Mouse (Mus musculus) heart, embryonic 16.5 days (tissue): ENCODE data around the gene Dhx16. TPM values are rescaled to one million over a fixed set of nuclear protein-coding genes. Genes with fewer than 3 reads are reported as not detected.

Experiments used
- ATAC-seq: fragments of 200-750 bp; cut with Nextera tagmentation; replicated peaks from 2 replicates; pipeline ENCODE4 v1.8.0; 2017; ENCODE audit warnings: moderate number of reproducible peaks; ENCODE audit not compliant: insufficient read depth, low FRiP score; ENCODE audit errors: extremely low read depth
- H3K27ac ChIP-seq: fragments of 300-500 bp; sonication (generic); 2 replicates; pipeline ENCODE4 v1.5.1; 2014; ENCODE audit warnings: mild to moderate bottlenecking, low read length, control low read depth, moderate library complexity
- H3K27me3 ChIP-seq: fragments of 300-500 bp; sonication (generic); 2 replicates; pipeline ENCODE4 v1.6.1; 2014; ENCODE audit warnings: low read length, mixed read lengths; ENCODE audit not compliant: control insufficient read depth, insufficient read depth
- H3K36me3 ChIP-seq: fragments of 300-500 bp; sonication (generic); 2 replicates; pipeline ENCODE4 v1.6.1; 2014; ENCODE audit not compliant: control insufficient read depth, insufficient read depth
- H3K4me1 ChIP-seq: fragments of 300-500 bp; sonication (generic); 2 replicates; pipeline ENCODE4 v1.6.1; 2014; ENCODE audit warnings: low read length, mixed read lengths; ENCODE audit not compliant: control insufficient read depth, insufficient read depth
- H3K4me2 ChIP-seq: fragments of 300-500 bp; sonication (generic); 2 replicates; pipeline ENCODE4 v1.6.1; 2014; ENCODE audit warnings: low read depth, mild to moderate bottlenecking, control low read depth, low read length
- H3K4me3 ChIP-seq: fragments of 300-500 bp; sonication (generic); 2 replicates; pipeline ENCODE4 v1.5.1; 2014; ENCODE audit warnings: mild to moderate bottlenecking, control low read depth, low read length
- H3K9ac ChIP-seq: fragments of 300-500 bp; sonication (generic); 2 replicates; pipeline ENCODE4 v1.6.1; 2014; ENCODE audit warnings: low read length, control low read depth
- H3K9me3 ChIP-seq: fragments of 300-500 bp; sonication (generic); replicated peaks from 2 replicates; pipeline ENCODE4 v1.6.1; 2016; ENCODE audit warnings: low read length; ENCODE audit not compliant: control insufficient read depth
- WGBS: fragments of 180-500 bp; shearing (Covaris S2); extraction: QIAGEN DNeasy Blood & Tissue Kit; methylation state at CpG from one replicate; pipeline ENCODE4 v1.1.7; 2014; 5-methylcytosine and 5-hydroxymethylcytosine counted together
- polyA plus RNA-seq: library from polyadenylated mRNA; unstranded; fragments of >200 nt; fragmentation: Nextera tagmentation; extraction: Ambion mirVana; gene quantifications from 2 replicates; pipeline ENCODE4 v1.2.1, GENCODE M21; 2015

Dhx16 gene
- 27.4 and 29.2 TPM in 2 replicates for polyA plus RNA-seq

- Histone ChIP-seq H3K4me2 (peak within 1 kb of the TSS; percentile 87), H3K9me3 (no peaks in the 10 kb centered on the region), H3K36me3 (peaks cover 33% of the 10 kb centered on the region), H3K4me1 (peaks cover 7% of the 10 kb centered on the region), H3K27me3 (no peaks in the 10 kb centered on the region), H3K4me3 (peak within 1 kb of the TSS; percentile 97), H3K9ac (peak within 1 kb of the TSS; percentile 89), H3K27ac (peak within 1 kb of the TSS; percentile 62)
- ATAC-seq = peak; percentile 93
- 6% methylated on average over 66 of the region's 66 CpGs for WGBS
Measured at GRCm38 (mm10) chr17:35879245-35880057, at the start of gene Dhx16. Dhx16 (plus strand) TSS chr17:35879819.

GRCm38 (mm10) chr17:35832400-35833238 is 47.0 kb upstream of the Dhx16 start:
- no peak for ATAC-seq

DNA sequence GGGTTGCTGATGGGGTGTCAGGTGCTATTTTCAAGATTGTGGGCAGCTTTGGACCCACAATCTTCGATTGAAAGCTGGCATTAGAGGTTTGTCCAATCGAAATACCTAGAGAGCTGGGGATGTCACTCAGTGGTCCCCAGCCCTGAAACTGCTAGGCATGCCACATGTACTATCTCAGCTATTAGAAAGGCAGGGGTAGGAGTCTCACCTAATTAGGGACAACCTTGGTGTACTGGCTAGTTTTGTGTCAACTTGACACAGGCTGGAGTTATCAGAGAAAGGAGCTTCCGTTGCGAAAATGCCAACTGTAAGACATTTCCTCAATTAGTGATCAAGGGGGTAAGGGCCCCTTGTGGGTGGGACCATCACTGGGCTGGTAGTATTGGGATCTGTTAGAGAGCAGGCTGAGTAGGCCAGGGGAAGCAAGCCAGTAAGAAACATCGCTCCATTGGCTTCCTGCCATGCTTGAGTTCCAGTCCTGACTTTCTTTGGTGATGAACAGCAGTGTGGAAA is 46.3 kb upstream of the Dhx16 start:
- no peak overlapping the region for H3K4me2 ChIP-seq
- peaks cover 36% of the 10 kb centered on the region for H3K4me1 ChIP-seq
- no peak for ATAC-seq
- 21% methylated on average over 5 of the region's 5 CpGs for WGBS
- H3K27ac ChIP-seq = 0 out of 2 replicates have a peak overlapping the region, but pooled peaks have one; percentile 14
- H3K9ac ChIP-seq = no peak overlapping the region
- no peaks in the 10 kb centered on the region for H3K9me3 ChIP-seq
- H3K4me3 ChIP-seq = no peak overlapping the region
- peaks cover 49% of the 10 kb centered on the region for H3K36me3 ChIP-seq
- no peaks in the 10 kb centered on the region for H3K27me3 ChIP-seq

More at GRCm38 (mm10) chr17:35832400-35833238, 47.0 kb upstream of the Dhx16 start:
- H3K9me3 ChIP-seq = peaks cover 2% of the 10 kb centered on the region; the same call in 1 of the 2 replicates
- H3K4me1 ChIP-seq = peaks cover 36% of the 10 kb centered on the region
- H3K27ac ChIP-seq = 0 out of 2 replicates have a peak overlapping the region, but pooled peaks have one; percentile 14
- no peak overlapping the region for H3K9ac ChIP-seq
- H3K36me3 ChIP-seq = peaks cover 56% of the 10 kb centered on the region
- no peaks in the 10 kb centered on the region for H3K27me3 ChIP-seq
- H3K4me2 ChIP-seq = no peak overlapping the region
- WGBS = 68% methylated on average over 8 of the region's 8 CpGs
- no peak overlapping the region for H3K4me3 ChIP-seq

DNA sequence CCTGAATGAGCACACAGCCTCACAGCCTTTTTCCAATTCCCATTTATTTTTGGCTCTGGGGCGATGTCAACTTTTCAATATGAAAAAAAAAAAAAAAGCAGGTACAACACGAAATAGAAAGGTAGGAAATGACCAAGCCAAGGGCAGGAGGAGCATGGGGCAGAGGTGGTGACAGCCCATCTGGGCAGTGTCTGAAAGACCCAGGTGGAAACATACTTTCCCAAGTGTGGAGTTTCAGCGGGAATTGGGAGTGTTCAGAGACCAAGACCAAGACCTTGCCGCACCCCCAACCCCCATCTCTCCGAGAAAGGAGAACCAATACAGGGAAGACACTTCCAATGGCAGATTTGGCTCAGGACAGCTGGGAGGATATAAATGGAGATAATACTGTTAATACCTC is 45.7 kb upstream of the Dhx16 start:
- Histone ChIP-seq H3K4me2 (no peak overlapping the region), H3K27ac (no peak overlapping the region)

GRCm38 (mm10) chr17:35834696-35835422 is 44.8 kb upstream of the Dhx16 start:
- WGBS = 70% methylated on average over 26 of the region's 26 CpGs
- Histone ChIP-seq H3K4me3 (peak overlapping the region; percentile 89), H3K27ac (no peak overlapping the region), H3K36me3 (peaks cover 49% of the 10 kb centered on the region), H3K27me3 (no peaks in the 10 kb centered on the region), H3K9ac (no peak overlapping the region), H3K9me3 (no peaks in the 10 kb centered on the region), H3K4me2 (peak overlapping the region; percentile 79), H3K4me1 (peaks cover 38% of the 10 kb centered on the region)
- ATAC-seq = no peak

More for the DNA sequence above, 45.7 kb upstream of the Dhx16 start:
- no peak overlapping the region for H3K4me3 ChIP-seq
- no peaks in the 10 kb centered on the region for H3K27me3 ChIP-seq
- peaks cover 36% of the 10 kb centered on the region for H3K4me1 ChIP-seq
- no peaks in the 10 kb centered on the region for H3K9me3 ChIP-seq
- no peak for ATAC-seq
- 48% methylated on average over 5 of the region's 5 CpGs for WGBS
- no peak overlapping the region for H3K9ac ChIP-seq
- peaks cover 49% of the 10 kb centered on the region for H3K36me3 ChIP-seq

DNA sequence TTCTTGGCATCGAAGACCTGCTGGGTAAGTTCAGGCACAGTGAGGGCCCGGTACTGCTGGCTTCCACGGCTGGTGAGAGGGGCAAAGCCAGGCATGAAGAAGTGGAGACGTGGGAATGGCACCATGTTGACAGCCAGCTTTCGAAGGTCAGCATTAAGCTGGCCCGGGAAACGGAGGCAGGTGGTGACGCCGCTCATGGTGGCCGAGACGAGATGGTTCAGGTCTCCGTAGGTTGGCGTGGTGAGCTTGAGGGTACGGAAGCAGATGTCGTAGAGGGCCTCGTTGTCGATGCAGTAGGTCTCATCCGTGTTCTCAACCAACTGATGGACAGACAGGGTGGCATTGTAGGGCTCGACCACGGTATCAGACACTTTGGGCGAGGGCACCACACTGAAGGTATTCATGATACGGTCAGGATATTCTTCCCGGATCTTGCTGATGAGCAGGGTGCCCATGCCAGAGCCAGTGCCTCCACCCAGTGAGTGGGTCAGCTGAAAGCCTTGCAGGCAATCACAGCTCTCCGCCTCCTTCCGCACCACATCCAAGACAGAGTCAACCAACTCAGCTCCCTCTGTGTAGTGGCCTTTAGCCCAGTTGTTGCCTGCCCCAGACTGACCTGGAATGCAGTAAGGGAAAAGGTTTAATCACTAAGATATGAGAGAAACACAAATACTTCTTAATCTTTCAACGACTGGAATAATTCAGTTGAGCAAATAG is 44.0 kb upstream of the Dhx16 start:
- peaks cover 33% of the 10 kb centered on the region for H3K4me1 ChIP-seq
- H3K36me3 ChIP-seq = peaks cover 47% of the 10 kb centered on the region
- H3K27ac ChIP-seq = no peak overlapping the region
- WGBS = 65% methylated on average over 26 of the region's 26 CpGs
- peak overlapping the region; percentile 89 for H3K4me3 ChIP-seq
- H3K9ac ChIP-seq = 0 out of 2 replicates have a peak overlapping the region, but pooled peaks have one; percentile 26
- H3K27me3 ChIP-seq = no peaks in the 10 kb centered on the region
- H3K9me3 ChIP-seq = no peaks in the 10 kb centered on the region
- ATAC-seq = no peak
- H3K4me2 ChIP-seq = peak overlapping the region; percentile 79

DNA sequence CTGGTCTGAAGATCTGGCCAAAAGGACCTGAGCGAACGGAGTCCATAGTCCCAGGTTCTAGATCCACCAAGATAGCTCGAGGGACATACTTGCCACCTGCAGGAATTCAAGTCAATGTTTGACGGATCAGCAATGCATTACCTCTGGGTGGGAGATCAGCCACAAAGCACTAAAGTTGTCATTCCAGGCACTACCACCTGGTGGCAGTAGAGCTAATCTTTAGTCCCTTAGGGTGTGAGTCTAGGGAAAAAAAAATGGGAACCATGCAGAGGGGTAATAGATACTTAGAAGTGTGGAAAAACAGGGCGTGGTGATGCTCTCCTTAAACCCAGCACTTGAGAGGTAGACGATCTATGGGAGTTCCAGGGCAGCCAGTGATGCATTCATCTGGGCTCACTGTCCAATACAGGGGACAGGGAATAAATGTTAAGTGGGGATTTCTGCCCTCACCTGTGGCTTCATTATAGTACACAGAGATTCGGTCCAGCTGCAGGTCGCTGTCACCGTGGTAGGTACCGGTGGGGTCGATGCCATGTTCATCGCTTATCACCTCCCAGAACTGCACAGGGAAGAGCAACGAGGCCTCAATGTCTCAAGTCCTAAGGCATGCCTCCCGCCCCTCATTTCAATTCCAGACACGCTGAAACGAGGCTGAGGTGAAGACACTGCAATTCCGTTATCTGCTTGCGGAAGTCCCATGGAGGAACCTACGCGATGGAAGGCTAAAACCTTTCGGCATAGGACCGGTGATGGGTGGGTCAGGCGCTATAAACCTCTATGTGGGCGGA is 43.2 kb upstream of the Dhx16 start:
- 4% methylated on average over 24 of the region's 24 CpGs for WGBS
- no peak for ATAC-seq
- H3K27me3 ChIP-seq = no peaks in the 10 kb centered on the region
- peaks cover 33% of the 10 kb centered on the region for H3K4me1 ChIP-seq
- H3K36me3 ChIP-seq = peaks cover 44% of the 10 kb centered on the region
- H3K4me2 ChIP-seq = peak overlapping the region; percentile 79
- H3K4me3 ChIP-seq = peak overlapping the region; percentile 89
- H3K9me3 ChIP-seq = no peaks in the 10 kb centered on the region
- peak overlapping the region; percentile 93 for H3K9ac ChIP-seq
- peak overlapping the region; percentile 99 for H3K27ac ChIP-seq
